Mouse (Mus musculus) stomach, postnatal 0 days (tissue): ENCODE measurements around the gene Cfp.

Experiments
- CTCF ChIP-seq: IDR thresholded peaks from 2 replicates; pipeline ENCODE4 v1.5.1; 2016; ENCODE audit warnings: antibody characterized with exemption, low read depth, mild to moderate bottlenecking, moderate library complexity
- EP300 ChIP-seq: optimal IDR thresholded peaks from 2 replicates; pipeline ENCODE3; 2016; ENCODE audit warnings: antibody characterized with exemption

DNA sequence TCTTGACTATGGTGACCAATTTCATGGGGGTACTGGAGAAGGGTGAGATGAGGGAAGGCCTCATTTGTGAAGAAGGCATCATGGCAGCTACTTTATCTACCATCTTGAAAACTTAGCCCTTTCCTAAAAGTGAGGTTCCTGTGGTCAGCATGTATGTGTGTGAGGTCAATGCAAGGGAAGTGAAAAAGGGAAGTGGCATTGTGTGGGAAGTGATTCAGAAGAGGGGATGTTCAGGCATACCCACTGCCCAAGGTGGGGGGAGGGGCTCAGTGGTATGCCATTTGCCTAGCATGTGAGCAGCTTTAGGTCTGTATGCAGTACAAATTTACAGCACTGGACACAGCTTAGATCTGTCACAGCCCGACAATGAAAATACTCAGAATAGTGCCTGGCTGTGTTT is 608 bp upstream of the Cfp start:
- TF ChIP-seq CTCF (no peak), EP300 (no peak)
